Mouse (Mus musculus) adrenal gland, adult 18-20 months (tissue): ENCODE data around the gene Mtfmt. TPM values are rescaled to one million over a fixed set of nuclear protein-coding genes. Genes with fewer than 3 reads are reported as not detected.

Experiments
- DNase-seq, 2 experiments: peaks; one replicate each; pipeline ENCODE4 v3.0.0; 2021 to 2022; ENCODE audit warnings: low spot score in 2 of 2
- long read RNA-seq, 2 experiments: library from polyadenylated mRNA; stranded (forward); transcript quantifications; one replicate each; pipeline ENCODE4 v2.0.0; 2021
- total RNA-seq, 2 experiments: library from RNA; stranded (reverse); gene quantifications; 1 replicate in 1 of 2; 2 replicates in 1 of 2; pipeline ENCODE4 v1.2.3; 2021

Mtfmt gene
- 10 to 100 TPM; 10.9 to 12.4 TPM for total RNA-seq
- long read RNA-seq, experiment 1, partial matches to known transcripts = 1 of 4 reads
- long read RNA-seq, experiment 1, other reads (novel, unspliced or antisense) = 0 of 4 reads
- long read RNA-seq, experiment 2, transcript Mtfmt-201 (9 exons, 2,042 nt) = major isoform, 17 of 18 reads
- long read RNA-seq, experiment 2, partial matches to known transcripts = 1 of 18 reads
- long read RNA-seq, experiment 2, other reads (novel, unspliced or antisense) = 0 of 18 reads

DNA sequence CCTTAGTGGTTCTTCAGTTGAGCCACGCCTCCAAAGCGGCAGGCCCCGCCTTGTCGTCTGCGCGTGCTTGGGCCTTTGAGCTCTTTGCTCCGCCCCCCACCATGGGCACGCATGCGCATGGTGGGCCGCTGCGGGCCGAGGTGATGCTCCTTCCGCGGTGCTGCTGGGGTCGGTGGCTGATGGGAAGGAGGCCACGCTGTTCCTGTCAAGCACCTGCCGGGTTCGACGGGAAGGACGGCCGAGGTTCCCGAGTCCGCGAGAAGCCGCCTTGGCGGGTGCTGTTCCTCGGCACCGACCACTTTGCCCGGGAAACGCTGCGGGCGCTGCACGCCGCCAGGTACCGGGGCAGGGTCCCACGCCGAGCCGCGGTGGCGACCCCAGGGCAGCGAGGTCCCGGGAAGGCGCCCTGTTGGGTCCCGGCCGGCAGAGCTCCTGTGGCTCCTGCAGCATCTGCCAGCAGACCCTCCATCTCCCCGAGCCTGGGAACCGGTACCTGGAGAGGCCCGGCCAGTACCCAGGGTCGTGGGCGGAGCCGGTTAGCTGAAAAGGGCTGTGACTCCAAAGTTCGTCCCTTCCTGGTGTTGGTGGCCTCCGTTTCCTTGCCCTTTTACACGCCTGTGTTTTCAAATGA, at the start of gene Mtfmt:
Mtfmt (plus strand) TSS at position 112 of the 631 bp plus-strand sequence.
- peak; percentile 92 to 94 for DNase-seq

DNA sequence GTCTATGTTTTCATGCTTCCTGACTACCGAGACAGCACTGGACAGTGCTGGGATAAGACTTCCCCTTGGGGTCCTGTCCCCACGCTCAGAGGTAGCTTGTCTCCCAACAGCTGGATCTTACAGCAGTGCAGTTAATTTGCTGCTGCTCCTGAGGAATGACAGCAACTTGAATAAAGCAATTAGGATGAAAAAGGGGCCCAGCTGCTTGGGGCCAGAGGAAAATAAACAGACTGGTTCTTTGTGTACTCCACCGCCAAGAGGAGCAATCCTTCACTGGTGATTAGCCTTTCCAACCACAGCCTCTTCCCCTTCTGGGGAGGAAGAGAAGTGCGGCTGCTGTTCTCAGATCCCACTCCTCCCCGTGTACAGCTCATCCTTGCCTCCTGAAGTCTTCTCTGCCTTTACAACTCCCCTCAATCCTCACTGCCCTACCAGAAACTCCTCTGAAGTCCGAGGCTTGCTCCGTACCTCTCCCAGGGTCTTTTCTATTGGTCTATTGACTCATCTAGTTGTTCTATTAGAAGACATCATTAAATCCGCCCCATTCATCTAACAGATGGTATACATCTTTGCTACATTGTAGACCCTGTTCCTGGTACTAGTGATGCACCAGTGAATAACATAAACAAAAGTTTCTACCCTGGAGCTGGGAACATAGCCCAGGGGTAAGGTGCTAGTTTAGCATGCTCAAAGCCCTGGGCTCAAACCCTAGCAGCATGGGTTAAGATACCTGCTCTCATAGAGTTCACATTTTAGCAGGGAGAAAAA, 49.0 kb upstream of the Mtfmt start:
- no peak for DNase-seq

DNA sequence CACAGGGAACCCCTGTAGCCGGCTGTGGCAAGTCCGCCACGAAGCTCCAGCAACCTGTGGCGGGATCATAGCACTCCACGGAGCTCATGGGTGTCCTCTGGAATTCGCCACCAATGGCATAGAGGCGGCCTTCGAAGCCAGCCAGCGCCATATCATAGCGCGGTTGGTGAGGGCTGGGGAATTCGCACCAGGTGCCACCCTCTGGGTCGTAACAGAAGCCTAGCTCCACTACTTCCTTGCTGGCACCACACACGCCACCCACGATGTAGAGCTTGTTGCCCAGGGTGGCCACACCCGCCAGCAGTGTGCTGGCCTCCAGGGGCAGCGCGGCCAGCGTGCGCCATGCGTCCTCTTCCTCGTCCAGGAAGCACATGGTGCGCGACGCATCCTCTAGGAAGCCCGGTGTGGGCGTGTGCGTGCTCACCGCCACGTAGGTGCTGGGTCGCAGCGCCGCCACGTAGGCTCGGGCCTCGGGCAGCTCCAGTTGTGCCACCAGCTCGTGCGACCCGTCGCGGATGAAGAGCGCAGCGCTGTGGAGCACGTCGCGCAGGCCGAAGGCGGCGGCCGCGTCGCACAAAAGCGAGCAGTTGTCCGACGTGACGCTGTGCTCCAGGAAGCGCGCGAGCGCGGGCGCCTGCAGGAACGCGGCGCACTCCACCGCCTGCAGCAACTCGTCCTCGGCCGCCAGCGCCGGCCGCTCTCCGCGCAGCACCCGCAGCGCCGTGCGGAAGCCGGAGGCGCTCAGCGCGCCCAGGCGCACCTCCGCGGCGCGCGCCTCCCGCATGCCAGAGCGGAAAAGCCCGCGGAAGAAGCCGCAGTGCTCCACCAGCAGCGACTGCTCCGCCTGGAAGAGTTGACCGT, 44.6 kb upstream of the Mtfmt start:
- no peak for DNase-seq

DNA sequence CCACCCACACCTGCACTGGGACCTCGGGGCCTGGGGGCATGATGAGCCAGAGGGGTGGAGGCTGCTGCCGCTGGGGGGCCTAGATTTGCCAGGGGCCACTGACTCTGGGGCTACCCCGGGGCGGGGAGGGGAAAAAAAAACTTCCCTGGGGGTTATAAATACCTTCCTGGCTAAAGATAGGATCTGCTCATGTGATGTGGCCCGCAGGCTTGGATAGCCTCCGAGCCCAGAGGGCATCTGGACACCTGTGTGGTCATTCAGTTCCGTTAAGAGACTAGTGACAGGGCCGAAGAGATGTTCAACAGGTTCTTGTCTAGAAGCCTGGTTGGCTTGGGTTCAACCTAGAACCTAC, 44.0 kb upstream of the Mtfmt start, which contains the start of gene Kbtbd13:
Kbtbd13 (minus strand) TSS at position 40 of the 352 bp plus-strand sequence.
- DNase-seq = no peak

DNA sequence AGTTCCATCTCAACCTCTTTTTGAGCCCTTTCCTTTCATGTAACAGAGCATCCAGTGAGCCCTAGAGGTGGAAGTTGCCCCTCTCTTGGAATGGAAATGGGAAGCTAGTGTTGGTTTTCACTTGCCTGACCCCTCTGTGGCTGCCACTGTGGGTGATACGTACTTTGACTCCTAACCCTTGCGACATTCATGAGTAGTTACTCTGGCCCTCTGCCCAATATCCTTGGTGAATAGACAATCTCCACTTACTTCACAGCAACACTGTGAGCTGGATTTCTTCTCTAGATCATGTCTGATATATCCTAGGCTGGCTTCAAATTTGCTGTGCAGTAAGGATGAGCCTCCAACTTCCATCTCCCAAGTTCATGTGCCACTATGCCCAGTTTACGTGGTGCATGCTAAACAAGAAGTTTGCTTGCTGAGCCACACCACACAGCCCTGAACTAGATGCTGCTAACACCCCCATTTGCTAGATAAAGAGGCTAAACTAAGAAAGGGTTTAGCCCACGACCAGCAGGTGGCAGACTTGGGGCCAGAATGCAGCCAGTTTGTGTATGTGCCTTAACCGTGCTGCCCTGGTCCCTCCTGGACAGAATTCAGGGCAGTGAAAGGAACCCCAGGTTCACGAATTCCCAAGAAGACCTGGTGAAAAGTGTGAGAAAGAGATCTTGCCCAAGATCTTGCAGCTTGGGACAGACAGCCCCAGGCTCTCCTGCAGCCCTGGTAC, 42.8 kb upstream of the Mtfmt start:
- peak; percentile 62 to 76 for DNase-seq

DNA sequence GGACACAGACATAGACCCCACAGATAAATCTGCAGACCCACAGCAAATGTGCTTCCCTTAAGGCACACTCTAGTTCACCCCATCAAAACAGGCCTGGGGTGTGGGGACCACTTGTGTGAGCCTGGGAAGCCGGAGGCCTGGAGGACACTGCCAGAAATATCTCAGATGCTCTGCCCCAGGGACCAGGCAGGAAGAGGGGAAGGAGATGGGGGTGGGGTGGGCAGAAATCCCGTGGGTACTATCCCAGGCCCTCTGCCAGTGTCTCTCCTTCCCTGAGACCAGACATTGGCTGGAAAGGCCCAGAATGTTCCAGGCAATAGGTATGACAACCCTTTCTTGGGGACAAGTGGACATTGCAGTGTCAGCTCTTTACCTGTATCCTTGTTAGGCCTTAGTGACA, 42.0 kb upstream of the Mtfmt start:
- no peak for DNase-seq

DNA sequence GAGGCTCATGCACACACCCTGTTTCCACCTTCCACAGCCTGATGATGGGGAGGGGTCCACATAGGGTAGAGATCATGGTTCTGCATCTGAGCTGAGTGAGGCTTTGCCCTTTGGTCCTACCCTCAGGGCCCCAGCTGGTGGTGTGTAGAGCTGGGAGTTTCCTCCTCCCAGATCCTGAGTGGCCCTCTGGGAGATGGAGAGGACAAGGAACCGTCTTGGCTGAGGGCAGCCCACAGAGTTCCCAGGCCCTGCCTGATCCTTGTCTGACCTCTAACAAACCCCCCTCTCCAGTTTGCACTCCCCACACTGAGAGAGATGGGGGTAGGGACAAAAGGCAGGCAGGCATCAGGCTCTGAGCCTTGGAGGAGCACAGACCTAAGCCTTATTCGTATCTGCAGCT, 41.2 kb upstream of the Mtfmt start:
- DNase-seq = no peak

DNA sequence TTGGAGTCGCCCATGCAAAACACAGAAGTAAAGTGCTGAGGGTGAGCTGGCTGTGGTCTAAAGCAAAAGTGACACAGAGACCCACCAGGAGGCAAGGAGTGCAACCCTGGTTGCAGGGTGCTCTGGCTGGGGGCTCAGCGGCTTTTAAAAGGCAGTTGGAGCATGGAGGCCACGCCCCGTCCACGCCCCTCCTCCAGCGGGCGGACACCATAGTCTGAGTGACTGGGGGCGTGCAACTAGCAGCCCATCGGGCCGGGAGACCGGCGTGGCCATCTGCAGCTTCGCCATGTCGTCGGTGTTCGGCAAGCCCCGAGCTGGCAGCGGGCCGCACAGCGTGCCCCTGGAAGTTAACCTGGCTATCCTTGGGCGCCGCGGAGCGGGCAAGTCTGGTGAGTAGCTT, 37.3 kb upstream of the Mtfmt start, which contains the start of gene Rasl12:
Rasl12 (plus strand) TSS at position 228 of the 400 bp plus-strand sequence.
- peak; percentile 52 to 69 for DNase-seq

DNA sequence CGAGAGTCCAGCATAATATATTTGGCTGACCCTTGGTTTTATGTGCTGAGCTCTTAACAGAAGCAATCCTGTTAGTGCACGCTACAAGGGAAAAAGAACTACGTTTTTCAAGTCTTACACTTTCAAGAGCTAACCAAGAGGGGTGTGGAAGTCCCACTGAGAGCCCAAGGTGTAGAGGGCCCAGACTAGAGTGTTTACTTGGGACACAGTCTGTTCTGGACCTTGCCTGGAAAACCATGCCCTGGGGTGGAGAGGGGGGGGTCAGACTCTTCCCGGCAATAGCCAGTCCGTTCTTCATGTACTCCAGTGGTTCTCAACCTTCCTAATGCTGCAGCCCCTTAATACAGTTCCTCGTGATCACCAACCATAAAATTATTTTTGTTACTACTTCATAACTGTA, 35.6 kb upstream of the Mtfmt start:
- DNase-seq = no peak

DNA sequence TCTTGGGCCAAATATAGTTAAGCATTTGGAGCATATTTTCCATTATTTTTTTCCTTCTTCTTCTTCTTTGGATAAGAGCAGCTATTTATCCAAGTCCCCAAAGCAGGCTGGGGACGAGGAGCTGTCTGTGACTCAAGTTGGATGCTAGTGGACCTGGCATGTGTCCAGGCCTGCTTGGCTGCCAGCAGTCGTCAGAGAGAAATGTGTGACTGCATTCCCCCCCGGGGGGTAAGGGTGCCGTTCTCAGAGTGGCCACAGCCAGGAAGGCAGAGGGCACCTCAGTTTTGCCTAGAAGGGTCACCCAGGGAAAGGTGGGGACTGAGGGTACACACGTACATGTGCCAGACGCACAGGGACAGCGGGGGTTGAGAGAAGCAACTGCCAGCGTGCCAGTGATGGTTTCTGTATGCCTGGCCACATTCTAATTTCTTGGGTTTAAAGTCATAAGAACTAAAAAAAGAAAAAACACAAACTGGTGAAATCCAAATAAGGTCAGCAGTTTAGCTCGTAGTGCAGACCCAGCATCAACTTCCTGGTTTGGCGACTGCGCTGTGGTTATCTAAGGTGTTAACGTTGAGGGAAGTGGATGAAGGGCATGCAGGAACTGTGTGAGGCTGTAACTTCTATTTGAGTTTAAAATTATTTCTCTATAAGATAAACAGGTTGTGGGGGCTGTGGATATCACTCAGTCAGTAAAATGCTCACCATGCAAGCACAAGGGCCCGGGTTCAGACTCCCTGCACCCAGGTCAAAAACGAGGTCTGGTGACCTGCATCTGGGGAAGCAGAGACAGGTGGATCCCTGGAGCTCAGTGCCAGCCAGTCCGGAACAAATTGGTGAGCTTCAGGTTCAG, 31.0 kb upstream of the Mtfmt start:
- peak; percentile 79 to 83 for DNase-seq

DNA sequence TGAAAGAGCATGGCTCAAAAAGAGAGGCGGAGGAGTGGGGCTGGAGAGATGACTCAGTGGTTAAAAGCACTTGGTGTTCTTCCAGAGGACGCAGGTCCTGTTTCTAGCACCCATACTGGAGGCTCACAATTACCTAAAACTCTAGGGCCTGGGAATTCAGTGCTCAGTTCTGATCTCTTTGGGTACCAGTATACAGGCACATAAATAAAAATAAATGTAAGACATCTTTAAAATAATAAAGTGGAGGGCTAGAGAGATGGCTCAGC, 30.5 kb upstream of the Mtfmt start:
- DNase-seq = no peak

DNA sequence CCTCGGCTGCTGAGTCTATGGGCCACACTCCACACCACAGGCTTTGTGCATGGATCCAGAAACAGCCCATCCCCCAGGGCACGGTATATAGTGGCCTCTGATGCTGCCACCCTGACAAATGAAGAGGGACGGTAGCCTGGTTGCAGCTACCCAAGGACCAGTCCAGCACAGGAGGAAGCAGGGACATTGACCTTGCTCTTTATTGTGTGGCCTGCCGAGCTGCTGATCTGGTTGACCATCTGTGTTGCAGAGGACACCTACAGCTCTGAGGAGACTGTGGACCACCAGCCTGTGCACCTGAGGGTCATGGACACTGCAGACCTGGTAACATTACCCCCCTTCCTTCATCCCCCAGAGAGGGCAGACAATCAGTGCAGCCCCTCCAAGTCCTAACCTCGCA, 28.3 kb upstream of the Mtfmt start:
- no peak for DNase-seq

DNA sequence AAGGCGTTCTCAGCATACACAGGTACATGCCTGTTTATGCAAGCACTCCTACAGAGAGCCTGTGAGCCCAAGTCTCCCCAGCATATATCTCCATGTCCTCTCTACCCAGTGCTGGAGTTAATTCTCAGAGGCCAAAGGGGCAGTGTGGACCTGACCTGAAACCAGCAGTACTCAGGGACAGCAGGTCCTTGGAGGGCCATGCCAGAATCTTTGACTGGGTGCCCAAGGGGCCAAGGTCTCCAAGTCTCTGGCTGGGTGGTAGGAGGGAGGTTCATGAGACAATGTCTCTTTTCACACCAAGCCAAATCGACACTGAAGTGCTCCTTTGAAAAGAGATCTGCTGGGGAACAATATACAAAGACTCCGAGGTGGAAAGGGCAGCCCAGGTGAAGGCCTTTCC, 27.7 kb upstream of the Mtfmt start:
- no peak for DNase-seq

DNA sequence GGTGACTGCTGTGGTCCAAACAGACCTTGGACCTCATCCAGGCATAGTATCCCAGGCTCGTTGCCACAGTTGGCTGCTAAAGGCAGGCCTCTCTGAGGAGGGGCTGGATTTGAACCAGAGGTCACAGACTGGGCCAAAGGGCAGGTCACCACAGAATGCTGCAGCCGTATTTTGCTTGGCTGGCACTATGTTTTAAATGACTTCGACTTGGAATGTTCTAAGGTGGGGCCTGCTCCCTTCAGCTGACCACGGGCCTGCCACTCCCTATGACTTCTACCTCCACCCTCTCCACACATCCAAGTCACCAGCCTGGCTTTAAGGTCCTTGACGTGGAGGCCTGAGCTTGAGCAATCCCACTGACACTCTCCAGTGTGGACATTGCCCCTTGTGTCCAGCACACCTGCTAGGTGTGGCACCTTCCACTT, 26.7 kb upstream of the Mtfmt start:
- no peak for DNase-seq

DNA sequence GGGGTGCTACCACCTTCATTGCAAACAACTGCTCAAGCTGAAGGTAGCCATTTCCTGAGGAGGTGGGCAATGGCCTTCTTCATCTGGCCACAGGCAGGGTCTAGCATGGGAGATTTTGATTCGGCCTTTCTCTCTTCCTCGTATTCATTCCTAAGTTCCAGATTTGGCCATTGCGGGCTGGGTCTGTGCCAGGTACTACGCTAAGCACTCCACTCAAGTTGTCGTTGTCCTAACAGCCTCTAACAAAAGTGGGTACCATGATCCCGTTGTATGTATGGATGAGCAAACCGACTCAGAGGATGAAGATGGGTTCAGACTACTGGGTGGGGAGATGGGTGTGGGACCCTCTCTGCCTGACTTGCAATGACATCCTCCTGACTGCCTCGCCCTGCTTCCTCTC, 25.2 kb upstream of the Mtfmt start:
- DNase-seq = no peak

DNA sequence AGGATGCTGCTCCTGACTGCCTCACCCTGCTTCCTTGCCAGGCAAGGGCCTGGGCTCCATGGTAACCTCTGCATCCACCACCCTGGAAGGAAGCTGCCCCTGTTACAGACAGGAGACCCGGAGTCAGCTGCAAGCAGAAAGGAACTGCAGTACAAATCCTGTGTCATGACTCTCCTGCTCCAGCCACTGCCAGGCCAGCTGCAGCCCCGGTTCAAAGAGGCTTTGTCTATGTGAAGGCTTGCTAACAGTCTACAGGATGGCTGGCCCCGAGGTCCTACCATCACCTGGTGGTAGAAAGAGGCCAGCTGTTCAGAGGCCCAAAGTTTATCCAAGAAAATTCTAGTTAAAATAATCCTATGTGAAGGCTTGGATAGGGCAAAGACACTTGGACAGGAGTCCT, 24.3 kb upstream of the Mtfmt start:
- DNase-seq = no peak

DNA sequence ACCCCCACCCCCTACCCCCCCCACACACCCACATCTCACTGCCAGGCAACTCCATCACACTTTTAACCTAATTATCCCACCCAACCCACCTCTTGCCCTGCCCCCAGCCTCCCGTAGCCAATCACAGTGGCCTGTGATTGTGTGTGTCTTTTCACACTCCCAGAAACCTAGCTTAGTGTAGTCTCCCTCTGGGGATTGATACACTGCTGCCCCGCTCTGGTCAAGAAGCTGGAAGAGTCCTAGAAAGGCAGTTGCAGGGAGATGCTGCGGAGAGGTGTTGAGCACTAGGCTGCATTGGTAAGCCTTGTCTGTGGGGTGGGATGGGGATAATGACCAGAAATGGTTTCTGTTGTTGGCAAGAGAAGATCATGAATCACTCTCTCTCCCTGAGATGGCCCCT, 17.8 kb upstream of the Mtfmt start:
- no peak for DNase-seq

DNA sequence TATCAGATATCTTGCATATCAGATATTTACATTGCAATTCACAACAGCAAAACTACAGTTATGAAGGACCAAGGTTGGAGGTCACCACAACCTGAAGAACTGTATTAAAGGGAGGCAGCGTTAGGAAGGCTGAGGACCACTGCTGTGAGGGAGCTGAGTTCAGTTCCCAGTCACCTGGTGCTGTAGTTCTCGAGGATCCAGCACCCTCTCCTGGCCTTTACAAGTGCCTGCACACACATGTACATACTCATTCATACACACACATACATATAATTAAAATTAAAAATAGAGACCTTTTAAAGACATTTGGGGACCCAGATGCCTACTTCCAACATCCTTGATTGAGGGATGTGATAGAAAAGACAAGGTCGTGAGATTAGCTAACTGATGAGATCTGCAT, 15.9 kb upstream of the Mtfmt start:
- no peak for DNase-seq

DNA sequence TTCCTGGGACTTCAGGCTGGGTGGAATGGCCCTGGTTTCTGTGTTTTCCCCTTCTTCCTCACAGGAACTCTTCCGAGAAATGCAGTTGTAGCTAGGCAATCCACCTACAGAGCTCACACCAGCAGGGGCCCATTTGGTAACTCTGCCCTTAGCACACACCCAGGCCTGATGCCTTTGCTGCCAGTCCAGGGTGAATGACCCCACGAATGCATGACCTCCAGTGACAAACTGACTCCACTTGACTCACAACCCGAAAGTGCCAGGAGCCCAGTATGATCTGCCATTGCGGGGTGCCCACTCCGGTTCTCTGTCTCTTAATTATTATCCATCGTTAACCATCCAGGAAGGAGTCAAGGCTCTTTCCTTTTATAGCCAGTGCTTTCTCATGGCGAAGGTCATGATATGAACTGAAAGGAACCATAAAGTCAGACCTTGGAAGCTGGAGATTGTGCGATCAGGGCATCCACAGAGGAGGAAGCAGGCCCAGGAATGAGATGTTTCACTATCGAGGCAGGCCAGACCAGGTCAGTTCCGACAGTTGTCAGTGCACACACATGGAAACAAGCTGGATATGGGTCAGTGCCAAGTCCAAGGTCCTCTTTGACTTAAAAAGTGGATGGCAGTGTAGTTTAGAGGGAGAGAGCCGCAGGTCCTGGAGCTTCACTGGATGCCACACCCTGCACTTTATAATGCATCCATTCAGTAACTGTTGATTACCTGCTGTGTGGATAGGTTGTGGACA, 12.7 kb upstream of the Mtfmt start, which contains the start of gene Slc51b:
Slc51b (minus strand) TSS at position 196 of the 742 bp plus-strand sequence.
- no peak for DNase-seq
